Mouse (Mus musculus) thymus, postnatal 14 days (tissue): ENCODE results near the gene Spib.

ENCODE experiments used
- DNase-seq: peaks from one replicate; pipeline ENCODE4 v3.0.0; 2021

Spib gene

DNA sequence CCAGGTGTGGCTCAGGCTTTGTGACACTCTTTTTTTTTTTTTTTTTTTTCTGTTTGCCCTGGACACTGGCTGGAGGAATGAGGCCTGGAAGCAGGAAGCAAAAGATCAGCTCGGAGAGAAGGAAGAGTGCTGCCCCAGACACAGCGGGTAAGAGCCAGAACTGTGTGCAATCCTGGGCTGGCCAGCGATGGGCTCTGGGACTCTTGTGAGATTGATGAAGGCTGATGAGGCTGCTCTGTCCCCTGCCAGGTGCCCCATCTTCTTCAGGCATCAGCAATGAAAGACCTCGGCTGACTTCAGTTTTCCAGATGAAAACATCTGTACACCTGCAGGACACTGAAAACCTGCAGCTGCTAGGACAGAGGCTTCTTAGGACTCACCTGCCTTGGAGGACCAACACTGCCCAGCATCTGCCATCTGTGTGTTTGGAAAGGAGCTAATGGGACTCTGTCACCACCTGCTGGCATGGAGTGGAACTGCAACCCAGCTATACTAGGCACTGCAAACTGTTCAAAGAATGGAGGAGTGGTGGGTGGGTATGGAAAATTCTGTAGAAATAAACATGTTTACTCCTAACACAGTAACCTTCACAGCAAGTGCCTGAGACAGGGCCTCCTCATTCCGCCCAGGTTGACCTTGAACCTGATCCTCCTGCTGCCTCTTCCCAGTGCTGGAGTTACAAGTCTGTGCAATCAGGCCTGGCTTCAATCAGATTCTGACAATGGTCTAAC is 46.9 kb downstream of the Spib start:
- peak; percentile 74 for DNase-seq

DNA sequence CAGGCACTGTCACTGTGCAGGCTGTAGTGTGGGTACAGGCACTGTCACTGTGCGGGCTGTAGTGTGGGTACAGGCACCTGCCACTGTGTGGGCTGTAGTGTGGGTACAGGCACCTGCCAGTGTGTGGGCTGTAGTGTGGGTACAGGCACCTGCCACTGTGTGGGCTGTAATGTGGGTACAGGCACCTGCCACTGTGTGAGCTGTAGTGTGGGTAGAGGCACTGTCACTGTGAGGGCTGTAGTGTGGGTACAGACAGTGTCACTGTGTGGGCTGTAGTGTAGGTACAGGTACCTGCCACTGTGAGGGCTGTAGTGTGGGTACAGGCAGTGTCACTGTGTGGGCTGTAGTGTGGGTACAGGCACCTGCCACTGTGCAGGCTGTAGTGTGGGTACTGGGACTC is 47.8 kb downstream of the Spib start:
- no peak for DNase-seq

DNA sequence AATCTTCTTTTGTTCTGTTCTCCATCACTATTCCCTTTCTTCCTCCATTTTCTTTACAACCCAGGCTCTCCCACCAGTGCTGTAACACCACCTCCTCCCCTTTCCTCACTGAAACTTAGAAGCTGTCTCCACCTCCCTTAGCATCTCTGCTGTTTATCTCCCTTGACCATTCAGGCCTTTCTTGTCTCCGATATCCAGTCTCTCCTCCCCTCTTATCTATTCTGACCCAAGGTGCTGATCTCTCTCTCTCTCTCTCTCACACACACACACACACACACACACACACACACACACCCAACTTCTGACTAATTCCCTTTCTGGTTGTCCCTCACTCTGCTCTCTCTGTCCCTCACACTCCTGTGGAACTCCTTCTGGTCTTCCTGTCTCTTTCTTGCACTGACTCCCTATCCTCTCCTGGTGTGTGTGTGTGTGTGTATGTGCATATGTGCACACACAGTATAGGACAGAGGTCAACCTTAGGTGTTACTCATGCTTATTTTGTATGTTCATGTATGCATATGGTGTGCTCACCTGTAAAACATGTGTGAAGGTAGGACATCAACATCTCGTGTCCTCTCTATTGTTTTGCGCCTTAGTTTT is 48.9 kb downstream of the Spib start:
- DNase-seq: no peak
